Mouse (Mus musculus): ENCODE measurements at regions not wholly inside any gene's neighbourhood (a gene's known extent, or its start where the extent isn't known, plus 50 kb on each side); places are given as distances from the start of the nearest gene placed in this dataset.

GRCm38 (mm10) chr3:121104571-121105407, 66.7 kb downstream of the Rwdd3 start:
- H3K9me3 ChIP-seq (ENCODE audit: control insufficient read depth, low read length), result no peaks in the 10 kb centered on the region
- 0 out of 2 replicates have a peak overlapping the region, but pooled peaks have one; percentile 38 for H3K9ac ChIP-seq (ENCODE audit: low read depth, low read length)
- no peaks in the 10 kb centered on the region for H3K27me3 ChIP-seq (replicated peaks; ENCODE audit: control insufficient read depth, insufficient read depth, low read length)
- WGBS, result 20% methylated on average over 19 of the region's 20 CpGs
- peak; percentile 98 for ATAC-seq
- H3K4me1 ChIP-seq (ENCODE audit: control insufficient read depth, insufficient read depth, low read depth, low read length), result no peaks in the 10 kb centered on the region
- H3K36me3 ChIP-seq (ENCODE audit: control insufficient read depth, insufficient read depth, low read length), result no peaks in the 10 kb centered on the region
- H3K4me3 ChIP-seq (ENCODE audit: low read length), result peak overlapping the region; percentile 29
- H3K4me2 ChIP-seq (ENCODE audit: low read length), result peak overlapping the region; percentile 47
- H3K27ac ChIP-seq (ENCODE audit: low read depth, low read length), result no peak overlapping the region

- no peaks in the 10 kb centered on the region for H3K4me1 ChIP-seq (ENCODE audit: control insufficient read depth, insufficient read depth, low read depth, low read length)
- H3K9ac ChIP-seq (ENCODE audit: low read depth, low read length), result no peak overlapping the region
- no peak overlapping the region for H3K27ac ChIP-seq (ENCODE audit: low read depth, low read length)
- no peak for ATAC-seq
- H3K4me3 ChIP-seq (ENCODE audit: low read length), result no peak overlapping the region
- H3K27me3 ChIP-seq (replicated peaks; ENCODE audit: control insufficient read depth, insufficient read depth, low read length), result no peaks in the 10 kb centered on the region
- H3K4me2 ChIP-seq (ENCODE audit: low read length), result no peak overlapping the region
- H3K9me3 ChIP-seq (ENCODE audit: control insufficient read depth, low read length), result no peaks in the 10 kb centered on the region
- WGBS, result 74% methylated on average over 11 of the region's 11 CpGs
- no peaks in the 10 kb centered on the region for H3K36me3 ChIP-seq (ENCODE audit: control insufficient read depth, insufficient read depth, low read length)
These were observed 68.6 kb downstream of the Rwdd3 start for GRCm38 (mm10) chr3:121102871-121103270.

GRCm38 (mm10) chr3:121102120-121102519, 69.4 kb downstream of the Rwdd3 start:
- Histone ChIP-seq H3K4me1 (ENCODE audit: control insufficient read depth, insufficient read depth, low read depth, low read length) (no peaks in the 10 kb centered on the region), H3K4me2 (ENCODE audit: low read length) (no peak overlapping the region), H3K9ac (ENCODE audit: low read depth, low read length) (no peak overlapping the region), H3K4me3 (ENCODE audit: low read length) (no peak overlapping the region), H3K36me3 (ENCODE audit: control insufficient read depth, insufficient read depth, low read length) (no peaks in the 10 kb centered on the region), H3K27me3 (replicated peaks; ENCODE audit: control insufficient read depth, insufficient read depth, low read length) (no peaks in the 10 kb centered on the region), H3K27ac (ENCODE audit: low read depth, low read length) (no peak overlapping the region), H3K9me3 (ENCODE audit: control insufficient read depth, low read length) (no peaks in the 10 kb centered on the region)
- ATAC-seq, result no peak
- 86% methylated on average over 1 of the region's 1 CpGs for WGBS

GRCm38 (mm10) chr3:121100211-121100860, 71.2 kb downstream of the Rwdd3 start:
- 52% methylated on average over 8 of the region's 8 CpGs for WGBS
- no peaks in the 10 kb centered on the region for H3K4me1 ChIP-seq (ENCODE audit: control insufficient read depth, insufficient read depth, low read depth, low read length)
- H3K9ac ChIP-seq (ENCODE audit: low read depth, low read length), result no peak overlapping the region
- ATAC-seq, result no peak
- no peak overlapping the region for H3K4me2 ChIP-seq (ENCODE audit: low read length)
- no peaks in the 10 kb centered on the region for H3K9me3 ChIP-seq (ENCODE audit: control insufficient read depth, low read length)
- H3K36me3 ChIP-seq (ENCODE audit: control insufficient read depth, insufficient read depth, low read length), result no peaks in the 10 kb centered on the region
- no peaks in the 10 kb centered on the region for H3K27me3 ChIP-seq (replicated peaks; ENCODE audit: control insufficient read depth, insufficient read depth, low read length)
- no peak overlapping the region for H3K4me3 ChIP-seq (ENCODE audit: low read length)
- no peak overlapping the region for H3K27ac ChIP-seq (ENCODE audit: low read depth, low read length)

- no peak overlapping the region for H3K4me2 ChIP-seq (ENCODE audit: low read length)
- H3K27ac ChIP-seq (ENCODE audit: low read depth, low read length), result no peak overlapping the region
- no peaks in the 10 kb centered on the region for H3K27me3 ChIP-seq (replicated peaks; ENCODE audit: control insufficient read depth, insufficient read depth, low read length)
- H3K9ac ChIP-seq (ENCODE audit: low read depth, low read length), result no peak overlapping the region
- H3K4me3 ChIP-seq (ENCODE audit: low read length), result no peak overlapping the region
- no peaks in the 10 kb centered on the region for H3K36me3 ChIP-seq (ENCODE audit: control insufficient read depth, insufficient read depth, low read length)
- no peak for ATAC-seq
- no peaks in the 10 kb centered on the region for H3K4me1 ChIP-seq (ENCODE audit: control insufficient read depth, insufficient read depth, low read depth, low read length)
- WGBS, result 48% methylated on average over 6 of the region's 6 CpGs
- H3K9me3 ChIP-seq (ENCODE audit: control insufficient read depth, low read length), result no peaks in the 10 kb centered on the region
These were observed 78.0 kb downstream of the Rwdd3 start for GRCm38 (mm10) chr3:121093509-121093908.

- no peak overlapping the region for H3K9ac ChIP-seq (ENCODE audit: low read depth, low read length)
- WGBS, result 64% methylated on average over 5 of the region's 5 CpGs
- H3K4me2 ChIP-seq (ENCODE audit: low read length), result no peak overlapping the region
- no peak overlapping the region for H3K27ac ChIP-seq (ENCODE audit: low read depth, low read length)
- no peak overlapping the region for H3K4me3 ChIP-seq (ENCODE audit: low read length)
- H3K9me3 ChIP-seq (ENCODE audit: control insufficient read depth, low read length), result no peaks in the 10 kb centered on the region
- H3K27me3 ChIP-seq (replicated peaks; ENCODE audit: control insufficient read depth, insufficient read depth, low read length), result no peaks in the 10 kb centered on the region
- H3K4me1 ChIP-seq (ENCODE audit: control insufficient read depth, insufficient read depth, low read depth, low read length), result no peaks in the 10 kb centered on the region
- no peak for ATAC-seq
- H3K36me3 ChIP-seq (ENCODE audit: control insufficient read depth, insufficient read depth, low read length), result no peaks in the 10 kb centered on the region
These were observed 82.8 kb downstream of the Rwdd3 start for GRCm38 (mm10) chr3:121088724-121089123.

- no peak overlapping the region for H3K9ac ChIP-seq (ENCODE audit: low read depth, low read length)
- H3K4me1 ChIP-seq (ENCODE audit: control insufficient read depth, insufficient read depth, low read depth, low read length), result no peaks in the 10 kb centered on the region
- no peak overlapping the region for H3K4me3 ChIP-seq (ENCODE audit: low read length)
- 88% methylated on average over 5 of the region's 5 CpGs for WGBS
- H3K9me3 ChIP-seq (ENCODE audit: control insufficient read depth, low read length), result 0 out of 2 replicates have a peak, but pooled peaks cover 2% of the 10 kb centered on the region
- H3K36me3 ChIP-seq (ENCODE audit: control insufficient read depth, insufficient read depth, low read length), result no peaks in the 10 kb centered on the region
- no peak for ATAC-seq
- H3K4me2 ChIP-seq (ENCODE audit: low read length), result no peak overlapping the region
- H3K27me3 ChIP-seq (replicated peaks; ENCODE audit: control insufficient read depth, insufficient read depth, low read length), result no peaks in the 10 kb centered on the region
- H3K27ac ChIP-seq (ENCODE audit: low read depth, low read length), result no peak overlapping the region
These were observed 102.8 kb downstream of the Rwdd3 start for GRCm38 (mm10) chr3:121068676-121069075.

GRCm38 (mm10) chr3:121035904-121036549, 135.5 kb downstream of the Rwdd3 start:
- no peak overlapping the region for H3K27ac ChIP-seq (ENCODE audit: low read depth, low read length)
- H3K4me2 ChIP-seq (ENCODE audit: low read length), result no peak overlapping the region
- no peak overlapping the region for H3K4me3 ChIP-seq (ENCODE audit: low read length)
- ATAC-seq, result no peak
- no peaks in the 10 kb centered on the region for H3K9me3 ChIP-seq (ENCODE audit: control insufficient read depth, low read length)
- no peaks in the 10 kb centered on the region for H3K36me3 ChIP-seq (ENCODE audit: control insufficient read depth, insufficient read depth, low read length)
- H3K4me1 ChIP-seq (ENCODE audit: control insufficient read depth, insufficient read depth, low read depth, low read length), result no peaks in the 10 kb centered on the region
- H3K9ac ChIP-seq (ENCODE audit: low read depth, low read length), result no peak overlapping the region
- no peaks in the 10 kb centered on the region for H3K27me3 ChIP-seq (replicated peaks; ENCODE audit: control insufficient read depth, insufficient read depth, low read length)
- WGBS, result 59% methylated on average over 9 of the region's 9 CpGs

- H3K4me3 ChIP-seq (ENCODE audit: low read length), result no peak overlapping the region
- WGBS, result 49% methylated on average over 9 of the region's 9 CpGs
- H3K4me2 ChIP-seq (ENCODE audit: low read length), result no peak overlapping the region
- no peaks in the 10 kb centered on the region for H3K9me3 ChIP-seq (ENCODE audit: control insufficient read depth, low read length)
- H3K36me3 ChIP-seq (ENCODE audit: control insufficient read depth, insufficient read depth, low read length), result no peaks in the 10 kb centered on the region
- no peaks in the 10 kb centered on the region for H3K4me1 ChIP-seq (ENCODE audit: control insufficient read depth, insufficient read depth, low read depth, low read length)
- H3K27me3 ChIP-seq (replicated peaks; ENCODE audit: control insufficient read depth, insufficient read depth, low read length), result no peaks in the 10 kb centered on the region
- ATAC-seq, result no peak
- H3K9ac ChIP-seq (ENCODE audit: low read depth, low read length), result no peak overlapping the region
- no peak overlapping the region for H3K27ac ChIP-seq (ENCODE audit: low read depth, low read length)
These were observed 145.8 kb downstream of the Rwdd3 start for GRCm38 (mm10) chr3:121025546-121026157.
